Mouse (Mus musculus): ENCODE data around the gene Cyp1b1. TPM values are rescaled to one million over a fixed set of nuclear protein-coding genes. Genes with fewer than 3 reads are reported as not detected.

The Cyp1b1 gene
- total RNA-seq, 4 experiments from 2014 or later: 35.6 to 48.3 (median 38.9) TPM

Other genes starting within 250 kb of the Cyp1b1 start
- 100 to 1,000 TPM; 347 to 537 (median 455) TPM for gene Rmdn2, start 103.2 kb downstream of the Cyp1b1 start, total RNA-seq (2022)
- 10 to 100 TPM; 44.4 to 79.1 (median 59.9) TPM for gene Atl2, start 181.1 kb upstream of the Cyp1b1 start, total RNA-seq (2022)

Measured in adrenal gland, adult 8-10 months (tissue).